8 mouse cellular contexts compared by ENCODE assay signal in genomic region chr7:133782717-133783435, GRCm38 (mm10). TPM values are rescaled to one million over a fixed set of nuclear protein-coding genes. Genes with fewer than 3 reads are reported as not detected.
DNase-seq lines count a peak whose midpoint lies in the region; ATAC-seq and TF ChIP-seq lines count a peak whose summit lies in the region.

Gene Dhx32 (minus strand): TSS chr7:133782726.

- DNase-seq in cerebellum, adult 11 months, result peak; percentile 45
- DNase-seq in cerebellum, adult 8-10 months, result no peak
- peak; percentile 79 for DNase-seq in embryonic facial prominence, embryonic 11.5 days (ENCODE audit: low spot score)
- DNase-seq in heart, adult 18-20 months, result peak; percentile 75 to 82
- DNase-seq in kidney, adult 2 months, result peak; percentile 75

- H3K36me3 ChIP-seq in embryonic facial prominence, embryonic 11.5 days (replicated peaks; ENCODE audit: control insufficient read depth, insufficient read depth, low read depth, low read length), result no peaks in the 10 kb centered on the region
- H3K36me3 ChIP-seq in kidney, adult 2 months (ENCODE audit: control insufficient read depth, insufficient read depth, low read length), result no peaks in the 10 kb centered on the region
- H3K36me3 ChIP-seq in limb, embryonic 15.5 days, result no peaks in the 10 kb centered on the region
- no peaks in the 10 kb centered on the region for H3K36me3 ChIP-seq in midbrain, embryonic 16.5 days (ENCODE audit: control insufficient read depth, insufficient read depth, low read length)
- no peaks in the 10 kb centered on the region for H3K36me3 ChIP-seq in stomach, embryonic 14.5 days (ENCODE audit: control insufficient read depth, insufficient read depth, low read length)

- 19% methylated on average over 18 of the region's 18 CpGs for WGBS in embryonic facial prominence, embryonic 11.5 days
- WGBS in kidney, adult 2 months, result 44% methylated on average over 18 of the region's 18 CpGs
- 21% methylated on average over 18 of the region's 18 CpGs for whole genome bisulfite sequencing in limb, embryonic 15.5 days
- whole genome bisulfite sequencing in midbrain, embryonic 16.5 days, result 16% methylated on average over 18 of the region's 18 CpGs
- WGBS in stomach, embryonic 14.5 days, result 26% methylated on average over 18 of the region's 18 CpGs

- no peaks in the 10 kb centered on the region for H3K4me1 ChIP-seq in embryonic facial prominence, embryonic 11.5 days (ENCODE audit: control insufficient read depth, insufficient read depth, low read length)
- H3K4me1 ChIP-seq in kidney, adult 2 months (ENCODE audit: control insufficient read depth, insufficient read depth, low read length), result no peaks in the 10 kb centered on the region
- 0 out of 2 replicates have a peak, but pooled peaks cover 7% of the 10 kb centered on the region for H3K4me1 ChIP-seq in limb, embryonic 15.5 days
- H3K4me1 ChIP-seq in midbrain, embryonic 16.5 days (ENCODE audit: control insufficient read depth, insufficient read depth, low read length), result no peaks in the 10 kb centered on the region; the same call in 1 of the 2 replicates
- no peaks in the 10 kb centered on the region; the same call in 1 of the 2 replicates for H3K4me1 ChIP-seq in stomach, embryonic 14.5 days (ENCODE audit: control insufficient read depth, insufficient read depth, low read length)

- ATAC-seq in embryonic facial prominence, embryonic 11.5 days (replicated peaks; ENCODE audit: insufficient number of reproducible peaks, low FRiP score, low TSS enrichment, low read depth), result 0 out of 2 replicates have a peak, but pooled peaks have one; percentile 39
- ATAC-seq in limb, embryonic 15.5 days (ENCODE audit: insufficient number of reproducible peaks, low FRiP score, low TSS enrichment, low read depth), result 0 out of 2 replicates have a peak, but pooled peaks have one; percentile 35
- ATAC-seq in midbrain, embryonic 16.5 days, result no peak
- ATAC-seq in stomach, embryonic 14.5 days (ENCODE audit: insufficient number of reproducible peaks, insufficient read depth, low FRiP score, low read depth), result peak; percentile 92

- no peak within 1 kb of the TSS for H3K9ac ChIP-seq in embryonic facial prominence, embryonic 11.5 days (replicated peaks; ENCODE audit: low read length)
- H3K9ac ChIP-seq in limb, embryonic 15.5 days, result no peak within 1 kb of the TSS
- H3K9ac ChIP-seq in midbrain, embryonic 16.5 days (ENCODE audit: low read depth, low read length), result no peak within 1 kb of the TSS
- H3K9ac ChIP-seq in stomach, embryonic 14.5 days (replicated peaks; ENCODE audit: low read depth, low read length), result no peak within 1 kb of the TSS

- H3K4me2 ChIP-seq in embryonic facial prominence, embryonic 11.5 days (ENCODE audit: low read depth, low read length), result no peak within 1 kb of the TSS
- 0 out of 2 replicates have a peak within 1 kb of the TSS, but pooled peaks have one; percentile 4 for H3K4me2 ChIP-seq in limb, embryonic 15.5 days
- H3K4me2 ChIP-seq in midbrain, embryonic 16.5 days (ENCODE audit: low read length), result no peak within 1 kb of the TSS
- peak within 1 kb of the TSS; percentile 12; the same call in 1 of the 2 replicates for H3K4me2 ChIP-seq in stomach, embryonic 14.5 days (replicated peaks; ENCODE audit: low read depth, low read length)

- no peaks in the 10 kb centered on the region for H3K9me3 ChIP-seq in embryonic facial prominence, embryonic 11.5 days (replicated peaks; ENCODE audit: control insufficient read depth, low read length)
- no peaks in the 10 kb centered on the region for H3K9me3 ChIP-seq in limb, embryonic 15.5 days
- no peaks in the 10 kb centered on the region for H3K9me3 ChIP-seq in midbrain, embryonic 16.5 days (replicated peaks; ENCODE audit: control insufficient read depth, low read length, poor library complexity, severe bottlenecking)
- no peaks in the 10 kb centered on the region for H3K9me3 ChIP-seq in stomach, embryonic 14.5 days (ENCODE audit: control insufficient read depth, low read depth, low read length)

- H3K27me3 ChIP-seq in embryonic facial prominence, embryonic 11.5 days (ENCODE audit: control insufficient read depth, insufficient read depth, low read length), result no peaks in the 10 kb centered on the region
- H3K27me3 ChIP-seq in kidney, adult 2 months (replicated peaks; ENCODE audit: control insufficient read depth, insufficient read depth, low read length), result no peaks in the 10 kb centered on the region
- peaks cover 7% of the 10 kb centered on the region; the same call in 1 of the 2 replicates for H3K27me3 ChIP-seq in limb, embryonic 15.5 days
- no peaks in the 10 kb centered on the region for H3K27me3 ChIP-seq in midbrain, embryonic 16.5 days (ENCODE audit: control insufficient read depth, insufficient read depth, low read depth, low read length)
- H3K27me3 ChIP-seq in stomach, embryonic 14.5 days (ENCODE audit: control insufficient read depth, insufficient read depth, low read length), result no peaks in the 10 kb centered on the region

- TF ChIP-seq POLR2A in kidney, adult 2 months (IDR thresholded peaks at IDR 0.05; ENCODE audit: low read depth, low read length), result no peak

- TF ChIP-seq CTCF in kidney, adult 2 months (conservative IDR thresholded peaks at IDR 0.05; ENCODE audit: insufficient read depth, insufficient read length, low read depth, low read length), result peak; percentile 87

- H3K27ac ChIP-seq in embryonic facial prominence, embryonic 11.5 days (replicated peaks; ENCODE audit: low read depth, low read length), result no peak within 1 kb of the TSS
- no peak within 1 kb of the TSS for H3K27ac ChIP-seq in kidney, adult 2 months (ENCODE audit: insufficient read depth, low read depth, low read length)
- 0 out of 2 replicates have a peak within 1 kb of the TSS, but pooled peaks have one; percentile 33 for H3K27ac ChIP-seq in limb, embryonic 15.5 days
- H3K27ac ChIP-seq in midbrain, embryonic 16.5 days (ENCODE audit: low read length), result no peak within 1 kb of the TSS
- H3K27ac ChIP-seq in stomach, embryonic 14.5 days (ENCODE audit: low read length), result peak within 1 kb of the TSS; percentile 64

- no peak within 1 kb of the TSS for H3K4me3 ChIP-seq in embryonic facial prominence, embryonic 11.5 days (ENCODE audit: low read depth, low read length)
- H3K4me3 ChIP-seq in kidney, adult 2 months (ENCODE audit: insufficient read depth, low read depth, low read length), result no peak within 1 kb of the TSS
- no peak within 1 kb of the TSS for H3K4me3 ChIP-seq in limb, embryonic 15.5 days
- H3K4me3 ChIP-seq in midbrain, embryonic 16.5 days (ENCODE audit: low read depth, low read length), result no peak within 1 kb of the TSS
- no peak within 1 kb of the TSS for H3K4me3 ChIP-seq in stomach, embryonic 14.5 days (ENCODE audit: low read depth, low read length)

RNA-seq across cellular contexts. Expression of gene Dhx32, which starts in this region (rescaled TPM):
- 36.2 and 36.9 TPM in 2 replicates for polyA plus RNA-seq in embryonic facial prominence, embryonic 11.5 days (2014; fragmentation: Nextera tagmentation; extraction: Ambion mirVana)
- total RNA-seq in heart, adult 18-20 months (2021), result 10 to 100 TPM; 38.8 to 48.1 TPM
- 26.1 and 28.1 TPM in 2 replicates for polyA plus RNA-seq in kidney, adult 2 months (2012; rRNA removed)
- polyA plus RNA-seq in limb, embryonic 15.5 days (2015; fragmentation: Nextera tagmentation; extraction: Ambion mirVana), result 24.8 and 29.3 TPM in 2 replicates
- polyA plus RNA-seq in midbrain, embryonic 16.5 days (2015; fragmentation: Nextera tagmentation; extraction: Ambion mirVana), result 43.2 and 46.3 TPM in 2 replicates
- polyA plus RNA-seq in stomach, embryonic 14.5 days (2014; fragmentation: Nextera tagmentation; extraction: Ambion mirVana), result 33.4 and 36.6 TPM in 2 replicates

Comparison
In these comparisons a context has a peak if more than half of its experiments do, and no peak if none do; other contexts are left out.
1. H3K27ac ChIP-seq: peak in limb, embryonic 15.5 days (single experiment) and stomach, embryonic 14.5 days (single experiment); none in embryonic facial prominence, embryonic 11.5 days (single experiment), kidney, adult 2 months (single experiment) and midbrain, embryonic 16.5 days (single experiment).
2. H3K4me2 ChIP-seq: peak in limb, embryonic 15.5 days (single experiment) and stomach, embryonic 14.5 days (single experiment); none in embryonic facial prominence, embryonic 11.5 days (single experiment) and midbrain, embryonic 16.5 days (single experiment).